Mouse (Mus musculus) layer of hippocampus, adult 2 months (tissue): Measurements from ENCODE around the gene Prl2c1. TPM values are rescaled to one million over a fixed set of nuclear protein-coding genes. Genes with fewer than 3 reads are reported as not detected.
"Not testable (repeated sequence)": the region's sequence is repeated elsewhere in the genome, so short reads cannot be mapped to it uniquely, and the experiment has no call there.

Experiments
- DNase-seq, 2 experiments: peaks; one replicate each; pipeline ENCODE4 v3.0.0; 2022; ENCODE audit warnings: low spot score in 2 of 2
- H3K27ac ChIP-seq: fragments of 200-600 bp; 2 replicates; pipeline ENCODE4 v1.8.1; 2022
- H3K4me3 ChIP-seq: fragments of 200-600 bp; 2 replicates; pipeline ENCODE4 v1.8.1; 2022; ENCODE audit warnings: mild to moderate bottlenecking
- CTCF ChIP-seq: fragments of 200-600 bp; conservative IDR thresholded peaks from 2 replicates; pipeline ENCODE4 v1.8.1; 2022; ENCODE audit warnings: antibody characterized with exemption, mild to moderate bottlenecking, moderate library complexity
- long read RNA-seq, 2 experiments: library from polyadenylated mRNA; stranded (forward); transcript quantifications; one replicate each; pipeline ENCODE4 v2.0.0; 2021; ENCODE audit warnings: borderline mapping rate in 2 of 2
- total RNA-seq, 2 experiments: library from RNA; stranded (reverse); gene quantifications; 2 replicates each; pipeline ENCODE4 v1.2.3; 2021

Gene Prl2c1
- total RNA-seq = not detected
- long read RNA-seq, experiment 1 = 0 reads
- long read RNA-seq, experiment 2 = 0 reads

GRCm38 (mm10) chr13:27849042-27849441 lies at the start of gene Prl2c1:
Gene Prl2c1 (plus strand): TSS chr13:27849342.
- no peak for TF ChIP-seq CTCF
- Histone ChIP-seq H3K4me3 (no peak within 1 kb of the TSS), H3K27ac (no peak within 1 kb of the TSS)
- DNase-seq = no peak

GRCm38 (mm10) chr13:27801354-27801753 lies 47.8 kb upstream of the Prl2c1 start, which contains the start of gene Prl2a1:
Gene Prl2a1 (plus strand): TSS chr13:27801654.
- DNase-seq = no peak
- no peak within 1 kb of the TSS for H3K27ac ChIP-seq

GRCm38 (mm10) chr13:27802765-27803164 lies 46.4 kb upstream of the Prl2c1 start:
- TF ChIP-seq CTCF = no peak
- Histone ChIP-seq H3K27ac (no peak overlapping the region), H3K4me3 (no peak overlapping the region)
- no peak for DNase-seq

More at GRCm38 (mm10) chr13:27801354-27801753, 47.8 kb upstream of the Prl2c1 start, which contains the start of gene Prl2a1:
- no peak for TF ChIP-seq CTCF
- no peak within 1 kb of the TSS for H3K4me3 ChIP-seq

- DNase-seq, H3K27ac ChIP-seq, H3K4me3 ChIP-seq: not testable (repeated sequence)
These were observed 55.1 kb downstream of the Prl2c1 start for GRCm38 (mm10) chr13:27904236-27904635.

Other genes starting within 250 kb of the Prl2c1 start
- not detected for gene Prl7b1, start 238.8 kb upstream of the Prl2c1 start, total RNA-seq
- not detected for gene Prl7a1, start 206.8 kb upstream of the Prl2c1 start, total RNA-seq
- gene Prl7a2, start 181.3 kb upstream of the Prl2c1 start, total RNA-seq = not detected
- gene Prl7d1, start 132.6 kb upstream of the Prl2c1 start, total RNA-seq = not detected
- not detected for gene Prl7c1, start 68.5 kb upstream of the Prl2c1 start, total RNA-seq
- not detected for gene Prl2a1, start 47.7 kb upstream of the Prl2c1 start, total RNA-seq
- not detected for gene Prl4a1, start 166.9 kb downstream of the Prl2c1 start, total RNA-seq